Mouse (Mus musculus) lung, embryonic 15.5 days (tissue): ENCODE measurements at regions not wholly inside any gene's neighbourhood (a gene's known extent, or its start where the extent isn't known, plus 50 kb on each side); places are given as distances from the start of the nearest gene placed in this dataset.

Experiments used
- ATAC-seq: fragments of 200-750 bp; cut with Nextera tagmentation; 2 replicates; pipeline ENCODE4 v1.8.0; 2017; ENCODE audit warnings: moderate number of reproducible peaks, borderline replicate concordance; ENCODE audit not compliant: low FRiP score, low TSS enrichment; ENCODE audit errors: extremely low read depth
- H3K27ac ChIP-seq: fragments of 300-500 bp; sonication (generic); 2 replicates; pipeline ENCODE4 v1.5.1; 2015; ENCODE audit warnings: moderate library complexity, mild to moderate bottlenecking, inconsistent platforms
- H3K27me3 ChIP-seq: fragments of 300-500 bp; sonication (generic); 2 replicates; pipeline ENCODE4 v1.6.1; 2015; ENCODE audit warnings: inconsistent platforms
- H3K36me3 ChIP-seq: fragments of 300-500 bp; sonication (generic); 2 replicates; pipeline ENCODE4 v1.6.1; 2015; ENCODE audit warnings: inconsistent platforms
- H3K4me1 ChIP-seq: fragments of 300-500 bp; sonication (generic); 2 replicates; pipeline ENCODE4 v1.6.1; 2015; ENCODE audit warnings: inconsistent platforms
- H3K4me2 ChIP-seq: fragments of 300-500 bp; sonication (generic); 2 replicates; pipeline ENCODE4 v1.6.1; 2015; ENCODE audit warnings: inconsistent platforms, mild to moderate bottlenecking, moderate library complexity
- H3K4me3 ChIP-seq: fragments of 300-500 bp; sonication (generic); 2 replicates; pipeline ENCODE4 v1.5.1; 2015; ENCODE audit warnings: mild to moderate bottlenecking, inconsistent platforms
- H3K9ac ChIP-seq: fragments of 300-500 bp; sonication (generic); 2 replicates; pipeline ENCODE4 v1.6.1; 2015; ENCODE audit warnings: inconsistent platforms
- H3K9me3 ChIP-seq: fragments of 300-500 bp; sonication (generic); 2 replicates; pipeline ENCODE4 v1.6.1; 2016; ENCODE audit warnings: inconsistent platforms
- WGBS: fragments of 180-500 bp; shearing (Covaris S2); methylation state at CpG from one replicate; pipeline ENCODE4 v1.1.7; 2015; 5-methylcytosine and 5-hydroxymethylcytosine counted together

DNA sequence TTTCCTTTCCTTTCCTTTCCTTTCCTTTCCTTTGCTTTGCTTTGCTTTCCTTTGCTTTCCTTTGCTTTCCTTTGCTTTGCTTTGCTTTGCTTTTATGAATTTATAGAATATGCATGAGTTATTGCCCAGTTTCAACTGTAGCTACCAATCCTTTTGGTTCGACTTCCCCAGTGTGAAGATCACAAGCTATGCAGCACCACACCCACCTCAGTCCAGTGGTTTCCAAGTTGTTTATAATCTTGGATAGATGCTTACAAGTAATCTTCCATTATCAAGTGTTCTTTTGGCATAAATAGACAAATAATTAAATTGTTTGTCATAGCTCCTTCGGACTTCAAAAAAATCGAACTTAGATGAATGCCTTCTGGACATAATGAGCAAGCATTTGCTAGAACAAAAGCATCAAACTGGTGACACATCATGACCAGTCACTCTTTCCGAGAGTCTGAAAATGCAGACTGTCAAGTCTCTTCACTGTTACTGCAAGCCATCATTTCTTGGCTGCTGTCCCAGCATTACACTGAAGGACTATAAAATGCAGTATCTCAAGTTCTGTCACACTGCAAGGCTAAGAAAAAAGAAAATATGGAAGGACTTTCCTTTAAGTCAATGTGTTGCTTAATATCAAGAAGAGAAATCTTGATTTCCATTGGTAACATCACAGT lies 1169.1 kb downstream of the Zfp704 start:
- H3K9me3 ChIP-seq = no peaks in the 10 kb centered on the region
- no peaks in the 10 kb centered on the region for H3K36me3 ChIP-seq
- no peak overlapping the region for H3K27ac ChIP-seq
- no peak overlapping the region for H3K4me2 ChIP-seq
- no peaks in the 10 kb centered on the region for H3K27me3 ChIP-seq
- H3K4me3 ChIP-seq = no peak overlapping the region
- WGBS = 42% methylated on average over 4 of the region's 4 CpGs
- no peak overlapping the region for H3K9ac ChIP-seq
- no peaks in the 10 kb centered on the region for H3K4me1 ChIP-seq
- ATAC-seq = peak; percentile 62; the same call in 1 of the 2 replicates
